Mouse (Mus musculus) liver, adult 2 months (tissue): Measurements from ENCODE around the gene Il10rb. TPM values are rescaled to one million over a fixed set of nuclear protein-coding genes. Genes with fewer than 3 reads are reported as not detected.
"Not testable (repeated sequence)": the region's sequence is repeated elsewhere in the genome, so short reads cannot be mapped to it uniquely, and the experiment has no call there.

Source experiments
- DNase-seq: peaks from one replicate; pipeline ENCODE4 v3.0.0-alpha.2; 2011; ENCODE audit warnings: low read depth, low spot score; ENCODE audit errors: extremely low read depth
- H3K27ac ChIP-seq: fragments of 200-500 bp; replicated peaks from 2 replicates; pipeline ENCODE4 v1.5.1; 2012; ENCODE audit warnings: low read depth, mild to moderate bottlenecking, control low read depth, inconsistent platforms, low read length; ENCODE audit not compliant: insufficient read depth
- H3K27me3 ChIP-seq: fragments of 200-500 bp; 2 replicates; pipeline ENCODE4 v1.6.1; 2012; ENCODE audit warnings: mild to moderate bottlenecking, moderate library complexity, low read length, inconsistent platforms; ENCODE audit not compliant: control insufficient read depth, insufficient read depth
- H3K36me3 ChIP-seq: fragments of 200-500 bp; 2 replicates; pipeline ENCODE4 v1.6.1; 2012; ENCODE audit warnings: low read length, inconsistent platforms; ENCODE audit not compliant: control insufficient read depth, insufficient read depth
- H3K4me1 ChIP-seq: fragments of 200-500 bp; 2 replicates; pipeline ENCODE4 v1.6.1; 2011; ENCODE audit warnings: low read length; ENCODE audit not compliant: control insufficient read depth, insufficient read depth
- H3K4me3 ChIP-seq: fragments of 200-500 bp; 2 replicates; pipeline ENCODE4 v1.5.1; 2011; ENCODE audit warnings: low read depth, mild to moderate bottlenecking, control low read depth, low read length, moderate library complexity; ENCODE audit not compliant: insufficient read depth
- H3K79me2 ChIP-seq: fragments of 200-500 bp; 2 replicates; pipeline ENCODE4 v1.6.1; 2012; ENCODE audit warnings: inconsistent platforms, mild to moderate bottlenecking, low read length, moderate library complexity; ENCODE audit not compliant: control insufficient read depth, insufficient read depth
- H3K9ac ChIP-seq: fragments of 200-500 bp; 2 replicates; pipeline ENCODE4 v1.6.1; 2012; ENCODE audit warnings: low read depth, mild to moderate bottlenecking, control low read depth, inconsistent platforms, low read length
- CTCF ChIP-seq: fragments of 200-500 bp; IDR thresholded peaks from 2 replicates; pipeline ENCODE4 v1.5.1; 2011; ENCODE audit warnings: low read depth, low read length, control low read depth
- POLR2A ChIP-seq: fragments of 200-500 bp; IDR thresholded peaks from 2 replicates; pipeline ENCODE4 v1.6.1; 2011; ENCODE audit warnings: low read length, control low read depth; ENCODE audit not compliant: insufficient read depth; ENCODE audit errors: extremely low read depth
- WGBS: fragments of 180-500 bp; shearing (Covaris S2); methylation state at CpG from one replicate; pipeline ENCODE4 v1.1.7; 2018; 5-methylcytosine and 5-hydroxymethylcytosine counted together
- polyA plus RNA-seq: library from polyadenylated mRNA; depleted of rRNA; stranded (reverse); fragments of >200 nt; gene quantifications from 2 replicates; pipeline ENCODE4 v1.2.3, GENCODE M21; 2012
- total RNA-seq: library from RNA; depleted of rRNA; stranded (reverse); fragments of >200 nt; gene quantifications from 2 replicates; pipeline ENCODE4 v1.2.3, GENCODE M21; 2014

Gene Il10rb
- total and polyA plus RNA-seq, 2 experiments, result 5.1 to 7.3 TPM

DNA sequence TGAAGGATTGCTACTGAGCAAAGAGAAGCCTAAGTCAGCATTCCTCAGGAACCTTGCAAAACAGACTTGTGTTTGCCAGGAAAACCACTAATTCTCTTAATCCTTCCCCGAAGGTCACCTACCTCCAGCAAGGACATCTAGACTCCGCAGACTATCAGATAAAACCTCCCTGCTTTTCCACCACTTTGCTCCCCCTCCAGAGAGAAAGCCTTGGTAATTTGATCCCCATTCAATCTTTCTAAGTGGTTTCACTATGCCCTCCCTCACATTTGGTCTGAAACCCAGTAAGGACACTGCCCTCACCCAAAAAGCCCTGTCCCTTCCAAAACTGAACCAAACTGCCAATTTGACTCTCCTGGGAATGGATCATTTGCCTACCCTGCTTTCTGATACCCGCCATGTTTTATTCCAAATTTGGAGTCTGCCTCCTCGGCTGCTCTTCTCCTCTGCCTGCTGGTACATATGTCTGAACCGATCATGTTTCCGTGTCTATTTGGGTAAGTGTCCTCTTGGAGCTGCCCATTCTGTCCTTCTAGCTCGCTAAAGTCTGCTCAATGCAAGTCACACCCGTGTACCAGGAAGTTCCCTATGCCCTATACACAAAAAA is 22.4 kb downstream of the Il10rb start:
- H3K4me1 ChIP-seq, result no peaks in the 10 kb centered on the region
- no peaks in the 10 kb centered on the region for H3K27me3 ChIP-seq
- no peak overlapping the region for H3K9ac ChIP-seq
- WGBS, result 79% methylated on average over 8 of the region's 8 CpGs
- H3K4me3 ChIP-seq, result no peak overlapping the region
- TF ChIP-seq POLR2A (no peak), CTCF (no peak)
- peaks cover 5% of the 10 kb centered on the region; the same call in 1 of the 2 replicates for H3K36me3 ChIP-seq
- H3K79me2 ChIP-seq, result no peaks in the 10 kb centered on the region
- DNase-seq, result no peak
- no peak overlapping the region for H3K27ac ChIP-seq

DNA sequence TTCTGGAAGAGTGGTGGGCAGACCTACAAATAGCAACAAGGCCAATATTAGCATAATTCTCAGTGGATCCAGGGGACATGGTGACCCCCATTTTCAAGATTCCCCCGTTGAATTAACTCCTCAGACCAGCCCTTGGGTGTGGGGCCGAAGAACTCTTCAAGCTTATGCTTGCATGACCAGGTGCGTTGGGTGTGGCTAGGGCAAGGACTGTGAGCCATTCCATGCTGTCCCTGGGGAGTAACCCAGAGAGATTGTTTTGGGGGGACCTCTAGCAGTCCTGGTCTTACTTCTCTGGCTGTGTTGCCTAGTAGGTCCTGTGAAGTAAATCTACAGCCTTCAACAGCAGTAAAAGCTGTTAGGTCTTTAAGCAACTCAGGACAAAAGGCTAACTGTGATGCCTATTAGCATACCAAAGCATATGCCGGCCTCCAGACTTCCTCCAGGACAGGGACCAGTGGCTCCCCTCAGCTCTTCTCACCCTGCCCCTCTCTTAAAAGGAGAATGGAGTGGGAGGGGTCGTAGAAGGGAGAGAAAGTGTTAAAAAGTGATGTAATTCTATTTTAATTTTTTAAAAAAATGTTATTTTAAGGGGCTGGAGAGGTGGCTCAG is 26.9 kb downstream of the Il10rb start:
- H3K79me2 ChIP-seq, result no peaks in the 10 kb centered on the region
- no peak overlapping the region for H3K9ac ChIP-seq
- H3K27ac ChIP-seq, result no peak overlapping the region
- DNase-seq, result no peak
- no peaks in the 10 kb centered on the region for H3K36me3 ChIP-seq
- TF ChIP-seq POLR2A (no peak), CTCF (no peak)
- H3K4me1 ChIP-seq, result 0 out of 2 replicates have a peak, but pooled peaks cover 2% of the 10 kb centered on the region
- H3K27me3 ChIP-seq, result no peaks in the 10 kb centered on the region
- 69% methylated on average over 5 of the region's 5 CpGs for WGBS
- H3K4me3 ChIP-seq, result no peak overlapping the region

- H3K36me3 ChIP-seq, result no peaks in the 10 kb centered on the region
- H3K9ac ChIP-seq, result no peak overlapping the region
Measured at GRCm38 (mm10) chr16:91433329-91433933, 27.5 kb downstream of the Il10rb start.

DNA sequence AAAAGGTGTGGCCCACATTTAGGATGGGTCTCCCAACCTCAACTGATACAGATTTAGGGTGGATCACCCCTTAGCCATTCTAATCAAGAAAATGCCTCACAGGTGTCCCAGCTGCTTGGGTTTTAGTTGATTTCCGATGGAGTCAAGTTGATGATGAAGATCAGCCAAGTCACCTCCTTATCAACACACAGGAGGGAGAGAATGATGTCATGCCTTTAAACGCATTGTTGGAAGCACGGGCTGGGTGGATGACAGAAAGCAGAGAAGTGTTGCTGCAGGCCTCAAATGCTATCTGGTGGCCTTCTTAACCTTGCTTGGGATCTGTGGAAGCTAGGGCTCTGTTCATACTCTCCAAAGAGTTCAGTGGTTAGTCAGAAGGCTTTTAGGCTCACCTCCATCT is 28.2 kb downstream of the Il10rb start:
- Histone ChIP-seq H3K79me2 (no peaks in the 10 kb centered on the region), H3K27ac (no peak overlapping the region), H3K27me3 (no peaks in the 10 kb centered on the region), H3K36me3 (no peaks in the 10 kb centered on the region), H3K4me1 (0 out of 2 replicates have a peak, but pooled peaks cover 2% of the 10 kb centered on the region), H3K9ac (no peak overlapping the region), H3K4me3 (no peak overlapping the region)
- DNase-seq, result no peak
- 76% methylated on average over 3 of the region's 3 CpGs for WGBS
- TF ChIP-seq POLR2A, result no peak
- TF ChIP-seq CTCF, result no peak

More at GRCm38 (mm10) chr16:91433329-91433933, 27.5 kb downstream of the Il10rb start:
- 69% methylated on average over 8 of the region's 8 CpGs for WGBS
- no peak for DNase-seq
- H3K27me3 ChIP-seq, result no peaks in the 10 kb centered on the region
- no peak overlapping the region for H3K4me3 ChIP-seq
- 0 out of 2 replicates have a peak, but pooled peaks cover 2% of the 10 kb centered on the region for H3K4me1 ChIP-seq
- no peak overlapping the region for H3K27ac ChIP-seq
- no peak for TF ChIP-seq POLR2A
- TF ChIP-seq CTCF, result no peak
- no peaks in the 10 kb centered on the region for H3K79me2 ChIP-seq

GRCm38 (mm10) chr16:91438081-91438480 is 32.1 kb downstream of the Il10rb start:
- no peak overlapping the region for H3K9ac ChIP-seq
- no peaks in the 10 kb centered on the region for H3K79me2 ChIP-seq
- DNase-seq, result peak; percentile 32
- no peak for TF ChIP-seq POLR2A
- no peak for TF ChIP-seq CTCF
- no peak overlapping the region for H3K4me3 ChIP-seq
- H3K27ac ChIP-seq, result no peak overlapping the region
- no peaks in the 10 kb centered on the region for H3K36me3 ChIP-seq
- H3K4me1 ChIP-seq, result peaks cover 8% of the 10 kb centered on the region
- 74% methylated on average over 3 of the region's 3 CpGs for WGBS
- no peaks in the 10 kb centered on the region for H3K27me3 ChIP-seq

DNA sequence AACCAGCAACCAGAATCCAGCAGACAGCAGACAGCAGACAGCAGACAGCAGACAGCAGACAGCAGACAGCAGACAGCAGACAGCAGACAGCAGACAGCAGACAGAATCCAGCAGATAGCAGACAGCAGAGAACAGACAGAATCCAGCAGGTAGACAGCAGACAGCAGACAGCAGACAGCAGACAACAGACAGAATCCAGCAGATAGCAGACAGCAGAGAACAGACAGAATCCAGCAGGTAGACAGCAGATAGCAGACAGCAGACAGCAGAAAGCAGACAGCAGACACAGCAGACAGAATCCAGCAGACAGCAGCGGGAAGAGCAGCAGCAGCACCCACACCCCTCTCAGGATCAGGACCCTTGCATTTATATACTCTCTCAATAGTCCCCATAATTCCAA is 32.6 kb downstream of the Il10rb start:
- not testable (repeated sequence) for H3K27ac ChIP-seq, H3K27me3 ChIP-seq, H3K4me1 ChIP-seq, H3K36me3 ChIP-seq, H3K9ac ChIP-seq, H3K4me3 ChIP-seq, H3K79me2 ChIP-seq, DNase-seq
- WGBS, result 96% methylated on average over 1 of the region's 1 CpGs
